Mouse (Mus musculus): ENCODE data around the gene Sdhaf1. TPM values are rescaled to one million over a fixed set of nuclear protein-coding genes. Genes with fewer than 3 reads are reported as not detected.

Sdhaf1 gene
- 13.4 and 25.8 TPM in 2 replicates for polyA plus RNA-seq (2012; rRNA removed)

GRCm38 (mm10) chr7:30323795-30324194 lies at the start of gene Sdhaf1:
TSS of gene Sdhaf1 (minus strand) at chr7:30323895.
- H3K4me1 ChIP-seq (ENCODE audit: control insufficient read depth, insufficient read depth, insufficient read length), result peaks cover 5% of the 10 kb centered on the region; the same call in 1 of the 2 replicates
- no peak for DNase-seq (ENCODE audit: low read depth in 1 of 2, low spot score in 2 of 2)
- H3K36me3 ChIP-seq (ENCODE audit: control insufficient read depth, insufficient read depth, low read length), result no peaks in the 10 kb centered on the region
- TF ChIP-seq CTCF (IDR thresholded peaks at IDR 0.05; ENCODE audit: extremely low read depth, insufficient read depth, insufficient read length, insufficient replicate concordance), result no peak
- no peak for TF ChIP-seq POLR2A (IDR thresholded peaks at IDR 0.05; ENCODE audit: low read depth, low read length)
- 82% methylated on average over 3 of the region's 3 CpGs for WGBS
- H3K27ac ChIP-seq (ENCODE audit: insufficient read depth, low read length), result peak within 1 kb of the TSS; percentile 93
- H3K4me3 ChIP-seq (ENCODE audit: extremely low read depth, insufficient read depth, insufficient read length), result no peak within 1 kb of the TSS
- H3K27me3 ChIP-seq (ENCODE audit: control insufficient read depth, insufficient read depth, low read length), result no peaks in the 10 kb centered on the region

- H3K27me3 ChIP-seq (ENCODE audit: control insufficient read depth, insufficient read depth, low read length), result peaks cover 7% of the 10 kb centered on the region
- H3K4me3 ChIP-seq (ENCODE audit: extremely low read depth, insufficient read depth, insufficient read length), result no peak overlapping the region
- WGBS, result 82% methylated on average over 2 of the region's 2 CpGs
Measured at GRCm38 (mm10) chr7:30367466-30367865, 43.8 kb upstream of the Sdhaf1 start.

DNA sequence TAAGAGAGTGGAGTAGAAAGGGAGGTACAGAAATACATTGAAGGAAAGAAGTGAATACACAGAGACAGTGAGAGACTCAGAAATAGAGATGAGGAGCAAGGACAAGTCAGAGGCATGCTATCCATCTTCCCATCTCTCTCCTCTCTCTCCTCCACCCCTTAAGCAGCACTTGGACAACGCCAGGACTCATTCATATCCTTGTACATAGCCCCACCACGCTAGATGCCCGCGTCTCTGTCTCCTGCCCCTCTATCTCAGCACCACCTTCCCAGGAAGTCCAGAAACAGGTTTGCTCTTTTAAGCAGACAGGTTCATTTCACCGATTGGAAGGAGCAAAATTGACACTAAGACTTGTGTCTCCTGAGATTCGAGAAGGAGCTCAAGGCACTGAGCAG lies 39.6 kb upstream of the Sdhaf1 start:
- no peak for TF ChIP-seq POLR2A (IDR thresholded peaks at IDR 0.05; ENCODE audit: low read depth, low read length)
- no peak for TF ChIP-seq CTCF (IDR thresholded peaks at IDR 0.05; ENCODE audit: extremely low read depth, insufficient read depth, insufficient read length, insufficient replicate concordance)
- WGBS, result 64% methylated on average over 6 of the region's 6 CpGs
- no peaks in the 10 kb centered on the region for H3K36me3 ChIP-seq (ENCODE audit: control insufficient read depth, insufficient read depth, low read length)
- H3K4me3 ChIP-seq (ENCODE audit: extremely low read depth, insufficient read depth, insufficient read length), result no peak overlapping the region
- H3K27ac ChIP-seq (ENCODE audit: insufficient read depth, low read length), result no peak overlapping the region; the same call in 1 of the 2 replicates
- no peak for DNase-seq (ENCODE audit: low read depth in 1 of 2, low spot score in 2 of 2)
- H3K4me1 ChIP-seq (ENCODE audit: control insufficient read depth, insufficient read depth, insufficient read length), result no peaks in the 10 kb centered on the region
- peaks cover 7% of the 10 kb centered on the region for H3K27me3 ChIP-seq (ENCODE audit: control insufficient read depth, insufficient read depth, low read length)

More at GRCm38 (mm10) chr7:30367466-30367865, 43.8 kb upstream of the Sdhaf1 start:
- no peak overlapping the region for H3K27ac ChIP-seq (ENCODE audit: insufficient read depth, low read length)
- TF ChIP-seq POLR2A (IDR thresholded peaks at IDR 0.05; ENCODE audit: low read depth, low read length), result no peak
- no peak for TF ChIP-seq CTCF (IDR thresholded peaks at IDR 0.05; ENCODE audit: extremely low read depth, insufficient read depth, insufficient read length, insufficient replicate concordance)
- no peak for DNase-seq (ENCODE audit: low read depth in 1 of 2, low spot score in 2 of 2)
- no peaks in the 10 kb centered on the region for H3K36me3 ChIP-seq (ENCODE audit: control insufficient read depth, insufficient read depth, low read length)
- H3K4me1 ChIP-seq (ENCODE audit: control insufficient read depth, insufficient read depth, insufficient read length), result no peaks in the 10 kb centered on the region

- H3K27me3 ChIP-seq (ENCODE audit: control insufficient read depth, insufficient read depth, low read length), result peaks cover 7% of the 10 kb centered on the region
- H3K36me3 ChIP-seq (ENCODE audit: control insufficient read depth, insufficient read depth, low read length), result no peaks in the 10 kb centered on the region
- TF ChIP-seq POLR2A (IDR thresholded peaks at IDR 0.05; ENCODE audit: low read depth, low read length), result no peak
- TF ChIP-seq CTCF (IDR thresholded peaks at IDR 0.05; ENCODE audit: extremely low read depth, insufficient read depth, insufficient read length, insufficient replicate concordance), result no peak
- no peaks in the 10 kb centered on the region for H3K4me1 ChIP-seq (ENCODE audit: control insufficient read depth, insufficient read depth, insufficient read length)
- no peak within 1 kb of the TSS; the same call in 1 of the 2 replicates for H3K4me3 ChIP-seq (ENCODE audit: extremely low read depth, insufficient read depth, insufficient read length)
- H3K27ac ChIP-seq (ENCODE audit: insufficient read depth, low read length), result no peak within 1 kb of the TSS; the same call in 1 of the 2 replicates
- DNase-seq (ENCODE audit: low read depth in 1 of 2, low spot score in 2 of 2), result no peak
- 4% methylated on average over 51 of the region's 55 CpGs for WGBS
Measured at GRCm38 (mm10) chr7:30362652-30363343, 39.1 kb upstream of the Sdhaf1 start, which contains the start of gene Lrfn3. TSS of gene Lrfn3 (minus strand) at chr7:30362772.

- no peak for TF ChIP-seq CTCF (IDR thresholded peaks at IDR 0.05; ENCODE audit: extremely low read depth, insufficient read depth, insufficient read length, insufficient replicate concordance)
- no peak for TF ChIP-seq POLR2A (IDR thresholded peaks at IDR 0.05; ENCODE audit: low read depth, low read length)
- Histone ChIP-seq H3K4me1 (ENCODE audit: control insufficient read depth, insufficient read depth, insufficient read length) (no peaks in the 10 kb centered on the region), H3K4me3 (ENCODE audit: extremely low read depth, insufficient read depth, insufficient read length) (no peak overlapping the region), H3K27ac (ENCODE audit: insufficient read depth, low read length) (no peak overlapping the region), H3K27me3 (ENCODE audit: control insufficient read depth, insufficient read depth, low read length) (peaks cover 7% of the 10 kb centered on the region), H3K36me3 (ENCODE audit: control insufficient read depth, insufficient read depth, low read length) (no peaks in the 10 kb centered on the region)
- WGBS, result 87% methylated on average over 17 of the region's 17 CpGs
- DNase-seq (ENCODE audit: low read depth in 1 of 2, low spot score in 2 of 2), result no peak
Measured at GRCm38 (mm10) chr7:30360028-30360427, 36.3 kb upstream of the Sdhaf1 start.

- WGBS, result 88% methylated on average over 31 of the region's 31 CpGs
- Histone ChIP-seq H3K36me3 (ENCODE audit: control insufficient read depth, insufficient read depth, low read length) (no peaks in the 10 kb centered on the region), H3K4me1 (ENCODE audit: control insufficient read depth, insufficient read depth, insufficient read length) (no peaks in the 10 kb centered on the region), H3K4me3 (ENCODE audit: extremely low read depth, insufficient read depth, insufficient read length) (no peak overlapping the region), H3K27ac (ENCODE audit: insufficient read depth, low read length) (no peak overlapping the region), H3K27me3 (ENCODE audit: control insufficient read depth, insufficient read depth, low read length) (peaks cover 7% of the 10 kb centered on the region)
- DNase-seq (ENCODE audit: low read depth in 1 of 2, low spot score in 2 of 2), result no peak
- TF ChIP-seq CTCF (IDR thresholded peaks at IDR 0.05; ENCODE audit: extremely low read depth, insufficient read depth, insufficient read length, insufficient replicate concordance) (no peak), POLR2A (IDR thresholded peaks at IDR 0.05; ENCODE audit: low read depth, low read length) (no peak)
Measured at GRCm38 (mm10) chr7:30359276-30359865, 35.7 kb upstream of the Sdhaf1 start.
